Mouse (Mus musculus): ENCODE results near the gene Krtap8-1.

Gene Krtap8-1

DNA sequence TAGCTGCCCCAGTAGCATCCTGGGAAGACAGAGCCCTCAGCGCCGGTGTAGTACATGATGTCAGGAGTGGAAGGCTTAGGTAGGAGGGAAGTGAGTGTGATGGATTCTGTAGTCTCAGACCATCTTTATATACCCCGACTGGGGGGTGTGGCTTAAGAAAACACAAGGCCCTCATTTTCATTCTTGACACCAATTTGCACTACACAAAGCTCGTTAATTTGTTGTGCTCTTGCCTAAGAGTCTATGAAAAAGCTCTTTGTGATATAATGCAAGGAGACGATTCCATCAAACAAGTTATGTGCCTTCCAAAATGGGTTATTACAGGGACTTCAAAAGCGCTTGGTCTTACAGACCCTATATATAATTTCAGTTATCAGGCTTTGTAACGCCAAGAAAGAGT lies at the start of gene Krtap8-1:
Gene Krtap8-1 (minus strand): TSS at position 101 of the 400 bp plus-strand sequence.
- no peak for DNase-seq

DNA sequence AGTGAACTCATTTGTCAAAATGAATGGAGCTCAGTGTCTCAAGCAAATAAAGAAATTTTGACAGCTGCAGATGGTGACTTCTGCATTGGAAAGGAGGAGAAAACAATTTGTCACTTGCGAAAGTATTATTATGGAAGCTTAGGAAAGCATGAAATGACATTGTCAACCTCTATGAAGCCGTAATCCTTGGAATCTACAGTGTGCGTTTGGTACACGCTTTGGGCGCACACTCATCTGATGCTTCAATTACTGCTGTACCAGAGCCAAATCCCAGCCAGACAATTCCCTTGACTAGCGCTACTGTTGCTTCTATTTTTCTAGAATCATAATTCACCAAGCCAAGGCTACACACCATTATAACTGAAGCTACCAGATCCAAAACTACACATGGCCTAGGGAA lies 49.6 kb upstream of the Krtap8-1 start:
- DNase-seq = no peak

DNA sequence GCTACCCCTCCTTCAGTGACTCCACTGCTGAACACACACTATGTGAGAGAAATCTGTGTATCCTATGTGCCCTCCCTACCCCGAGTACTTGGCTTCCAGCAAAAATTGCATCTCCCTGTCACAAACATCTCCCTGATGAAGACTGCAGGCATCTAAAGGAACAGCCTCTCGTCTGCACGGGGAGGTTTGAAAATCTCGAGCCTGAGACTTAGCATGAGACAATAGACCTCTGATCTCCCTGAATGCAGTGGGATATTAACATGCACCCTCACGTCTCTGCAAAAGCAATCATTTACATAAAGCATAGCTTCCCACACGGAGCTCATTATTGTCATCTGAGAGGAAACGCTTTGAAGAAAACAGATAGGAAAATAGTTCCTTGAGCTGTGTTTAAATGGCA lies 42.8 kb upstream of the Krtap8-1 start:
- DNase-seq = no peak

DNA sequence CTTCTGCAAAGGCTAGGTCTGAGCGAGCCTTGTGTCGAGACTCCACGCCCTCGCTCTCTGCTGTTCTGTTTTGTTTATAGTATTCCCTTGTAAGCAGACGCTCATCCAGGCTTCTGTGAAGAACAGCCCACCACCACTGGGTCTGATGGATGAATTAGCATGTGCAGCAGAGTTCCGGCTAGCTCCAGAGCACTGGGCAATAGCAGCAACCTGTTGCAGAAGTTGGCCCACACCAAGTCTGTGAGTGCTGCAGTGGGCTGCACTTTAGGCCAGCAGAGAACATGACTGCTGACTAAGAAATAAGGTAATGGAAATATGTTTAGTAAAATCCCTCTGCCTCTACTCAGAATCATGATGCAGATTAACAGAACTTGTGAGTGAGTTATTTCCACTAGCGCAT lies 42.1 kb upstream of the Krtap8-1 start:
- no peak for DNase-seq

DNA sequence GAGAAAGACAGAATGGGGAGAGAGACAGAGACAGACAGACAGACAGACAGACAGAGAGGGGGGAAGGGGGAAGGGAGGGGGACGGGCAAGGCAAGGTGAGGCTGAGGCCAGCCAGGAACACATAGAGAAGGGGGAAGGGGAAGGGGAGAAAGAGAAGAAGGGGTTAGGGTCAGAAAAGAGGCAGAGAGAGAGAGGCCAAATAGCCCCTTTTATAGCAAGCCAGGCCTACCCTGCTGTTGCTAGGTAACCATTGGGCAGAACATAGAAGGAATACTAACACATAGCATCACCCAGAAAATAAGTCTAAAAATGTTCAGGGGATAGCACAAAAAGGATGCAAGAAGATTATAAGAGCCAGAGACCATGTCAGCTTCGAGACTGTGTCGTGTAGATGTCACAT lies 40.6 kb upstream of the Krtap8-1 start:
- DNase-seq = no peak

DNA sequence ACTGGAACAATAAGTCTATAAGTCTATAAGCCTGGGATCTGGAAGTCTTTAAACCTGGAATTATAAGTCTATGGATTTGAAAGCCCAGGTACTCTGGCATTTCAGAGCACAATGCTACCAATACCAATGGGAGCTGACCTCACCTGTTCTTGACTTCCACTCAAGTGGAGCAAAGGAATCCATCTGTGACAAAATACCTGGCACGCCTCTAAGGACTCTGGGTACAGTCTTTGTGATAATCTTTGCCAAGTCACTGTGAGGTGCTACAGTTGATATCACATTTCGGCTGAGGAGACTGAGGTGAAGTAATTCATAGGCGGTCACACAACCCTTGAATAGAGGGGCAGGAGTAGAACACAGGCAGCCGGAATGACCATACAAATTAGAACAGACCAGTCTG lies 33.2 kb upstream of the Krtap8-1 start:
- DNase-seq = no peak

DNA sequence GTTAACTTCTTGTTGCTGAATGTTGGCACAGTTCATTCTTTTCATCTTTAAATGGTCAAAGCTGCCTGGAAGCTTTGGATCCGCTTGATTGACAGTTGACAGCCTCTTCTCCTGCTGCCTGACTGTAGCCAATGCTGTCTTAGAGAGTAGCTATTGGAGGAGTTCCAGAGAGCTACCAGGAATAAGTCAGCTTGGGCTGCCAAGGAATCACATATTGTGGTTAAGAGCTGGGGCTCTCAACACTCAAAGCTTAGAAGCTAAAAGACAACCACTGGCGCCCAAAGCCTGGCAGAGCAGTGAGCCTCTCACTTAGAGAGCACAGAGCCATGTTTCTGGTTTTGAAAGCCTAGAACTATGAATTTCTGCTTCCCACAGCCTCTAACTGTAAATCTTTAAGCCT lies 32.8 kb upstream of the Krtap8-1 start:
- DNase-seq = no peak

DNA sequence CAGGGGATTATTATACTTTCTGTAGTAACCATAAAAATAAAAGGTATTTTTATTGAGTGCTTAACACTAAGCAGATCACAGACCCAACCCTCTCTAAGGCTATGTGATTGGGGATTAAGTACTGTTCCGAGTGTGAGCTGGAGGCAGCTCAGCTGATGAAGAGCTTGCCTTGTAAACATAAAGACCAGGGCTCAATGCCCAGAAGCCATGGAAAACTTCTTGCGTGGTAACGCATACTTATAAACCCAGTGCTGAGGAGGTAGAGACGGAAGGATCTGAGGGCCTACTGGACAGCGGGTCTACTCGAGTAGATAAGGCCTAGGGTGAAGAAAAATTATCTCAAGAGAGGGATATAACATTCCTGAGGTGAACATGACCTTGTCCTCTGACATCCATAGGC lies 32.3 kb upstream of the Krtap8-1 start:
- DNase-seq = no peak

DNA sequence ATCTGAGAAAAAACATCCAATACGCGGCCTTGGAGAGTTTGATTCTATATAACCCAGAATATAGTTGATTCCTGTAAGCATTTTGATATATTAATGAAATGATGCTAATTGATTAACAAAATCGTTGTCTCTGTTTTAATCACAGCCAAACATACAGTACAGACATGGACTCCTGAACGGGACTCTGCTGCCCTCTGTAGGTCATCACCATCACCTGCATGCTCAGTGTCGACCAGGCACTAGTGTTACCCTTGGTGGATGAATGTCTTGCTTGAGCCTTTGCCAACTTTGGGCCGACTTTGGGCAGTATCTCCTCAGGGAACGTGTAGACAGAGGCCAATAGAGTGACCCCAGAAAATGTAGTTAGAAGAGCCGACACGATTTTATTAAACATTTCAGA lies 29.9 kb upstream of the Krtap8-1 start:
- DNase-seq = peak in 1 of 2 experiments; percentile 2

DNA sequence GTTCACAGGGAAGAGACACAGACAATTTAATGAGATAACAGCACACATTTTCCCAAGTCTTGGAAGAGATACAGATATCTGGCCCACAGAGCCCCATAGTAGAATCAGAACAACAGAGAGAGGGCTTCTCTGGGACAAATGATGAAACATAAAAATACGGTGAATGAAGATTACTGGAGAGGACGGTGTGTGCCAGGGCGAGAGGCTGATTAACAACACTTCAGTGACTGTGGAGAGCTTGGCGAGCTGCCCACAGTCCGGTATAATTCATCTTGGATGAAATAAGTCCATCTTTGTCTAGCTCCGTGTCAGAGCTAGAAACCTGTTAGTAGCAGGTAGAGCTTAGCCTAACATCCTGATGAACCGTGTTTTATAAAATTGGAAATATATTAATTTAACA lies 25.7 kb upstream of the Krtap8-1 start:
- no peak for DNase-seq

DNA sequence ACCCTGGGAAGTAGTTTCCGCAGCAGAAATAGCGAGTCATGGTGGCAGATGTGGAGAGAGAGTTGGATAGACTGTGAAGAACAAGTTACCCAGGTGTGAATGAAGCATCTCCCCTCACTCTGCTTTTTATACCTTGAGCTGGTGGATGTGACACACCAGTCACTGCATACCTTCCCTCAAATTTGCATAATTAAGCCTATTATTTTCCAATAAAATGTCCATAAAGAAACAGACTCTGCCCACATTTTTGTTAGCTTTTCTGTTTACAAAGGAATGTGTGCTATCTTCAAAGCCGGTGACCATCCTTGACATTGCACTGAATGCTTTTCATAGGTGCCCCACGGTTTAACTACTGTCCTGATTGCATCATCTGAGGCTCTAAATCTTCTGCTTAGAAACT lies 20.5 kb upstream of the Krtap8-1 start, which contains the start of gene Krtap7-1:
Gene Krtap7-1 (minus strand): TSS at position 101 of the 400 bp plus-strand sequence.
- no peak for DNase-seq

DNA sequence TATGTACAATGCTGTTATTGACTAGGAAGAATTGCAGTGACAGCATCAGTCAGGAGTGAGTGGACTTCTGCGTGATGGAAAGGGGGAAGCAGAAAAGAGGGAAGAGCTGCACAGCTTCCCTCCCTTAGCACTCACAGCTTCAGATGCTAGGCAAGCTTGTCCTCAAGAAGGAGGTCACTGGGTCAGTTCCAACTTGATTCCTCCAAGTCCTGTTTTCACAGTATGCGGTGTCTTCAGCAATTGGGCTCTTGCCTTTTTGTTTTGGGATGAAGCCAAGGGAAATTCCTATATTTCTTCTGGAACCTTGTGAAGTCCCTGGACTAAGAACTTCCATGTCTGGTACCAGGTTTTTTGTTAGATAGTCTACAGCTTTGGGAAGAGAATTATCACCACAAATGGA lies 15.8 kb upstream of the Krtap8-1 start:
- DNase-seq = no peak

DNA sequence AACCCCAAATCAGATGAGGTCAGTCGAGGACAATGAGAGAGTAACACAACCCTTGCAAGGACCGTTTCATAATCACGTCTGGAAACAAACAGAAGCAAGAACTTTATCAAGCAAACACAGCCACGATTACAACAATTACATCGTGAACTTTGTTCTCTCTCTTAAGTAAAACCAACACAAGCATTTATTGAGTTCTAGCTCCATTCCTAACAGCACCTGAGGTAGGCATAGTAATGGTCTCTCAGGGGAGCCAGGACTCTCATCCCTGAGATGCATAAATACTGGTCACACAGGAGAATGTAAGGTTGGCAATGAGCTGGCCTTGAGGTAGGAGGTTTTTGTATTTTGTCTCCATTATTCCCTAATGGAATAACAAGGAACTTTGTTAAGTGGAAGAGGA lies 14.1 kb upstream of the Krtap8-1 start:
- no peak for DNase-seq

DNA sequence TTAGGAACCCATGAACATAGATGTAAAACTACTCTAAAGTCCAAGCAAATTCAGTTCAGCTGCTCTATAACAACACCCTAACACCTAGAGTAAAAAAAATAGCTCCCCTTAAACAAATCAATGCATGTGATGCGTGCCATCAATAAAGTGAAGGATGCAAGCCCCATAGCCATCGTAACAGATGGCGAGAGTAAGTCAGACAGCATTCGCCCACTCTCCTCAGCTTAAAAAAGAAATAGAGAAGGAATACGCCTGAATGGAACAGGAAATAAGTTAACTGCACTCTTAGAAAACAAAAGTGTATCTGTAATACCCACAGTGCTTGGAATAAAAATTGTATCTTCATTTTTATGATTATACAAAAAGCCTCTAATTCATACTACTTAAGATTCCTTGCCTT lies 9.2 kb upstream of the Krtap8-1 start:
- DNase-seq = no peak

DNA sequence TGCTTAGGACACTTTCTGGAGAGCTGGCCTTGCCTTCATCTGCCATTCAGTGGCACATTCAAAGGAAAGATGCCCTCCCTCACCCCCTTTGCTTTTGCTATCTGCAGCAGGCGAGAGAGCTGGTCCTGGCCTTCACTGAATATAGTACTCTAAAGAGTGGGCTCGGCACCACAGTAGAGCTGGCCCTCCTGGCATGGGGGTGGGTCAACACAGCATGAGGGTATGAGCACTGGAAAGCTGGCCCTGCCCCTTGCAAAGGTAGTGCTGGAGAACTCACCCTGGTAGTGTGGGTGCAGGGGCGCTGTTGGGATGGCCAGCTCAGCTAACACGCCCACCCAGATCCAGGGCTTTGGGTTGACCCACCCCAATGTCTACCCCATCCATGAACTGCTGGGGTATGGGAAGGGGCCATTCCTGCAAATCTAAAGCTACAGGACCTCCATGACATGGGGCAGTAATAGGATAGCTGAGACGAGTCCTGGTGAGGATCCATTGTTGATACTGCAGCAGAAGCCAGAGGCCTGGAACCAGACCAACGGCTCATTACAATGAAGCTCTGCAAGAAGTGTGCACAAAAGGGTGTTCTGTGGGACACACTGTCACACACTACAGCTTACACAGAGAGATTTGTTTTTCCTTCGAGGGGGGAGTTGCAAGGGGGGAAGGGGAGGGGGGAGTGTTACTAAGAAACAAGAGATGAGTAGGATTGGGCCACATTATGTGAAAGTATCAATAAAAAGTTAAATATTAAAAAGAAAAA lies 7.8 kb upstream of the Krtap8-1 start:
- no peak for DNase-seq

DNA sequence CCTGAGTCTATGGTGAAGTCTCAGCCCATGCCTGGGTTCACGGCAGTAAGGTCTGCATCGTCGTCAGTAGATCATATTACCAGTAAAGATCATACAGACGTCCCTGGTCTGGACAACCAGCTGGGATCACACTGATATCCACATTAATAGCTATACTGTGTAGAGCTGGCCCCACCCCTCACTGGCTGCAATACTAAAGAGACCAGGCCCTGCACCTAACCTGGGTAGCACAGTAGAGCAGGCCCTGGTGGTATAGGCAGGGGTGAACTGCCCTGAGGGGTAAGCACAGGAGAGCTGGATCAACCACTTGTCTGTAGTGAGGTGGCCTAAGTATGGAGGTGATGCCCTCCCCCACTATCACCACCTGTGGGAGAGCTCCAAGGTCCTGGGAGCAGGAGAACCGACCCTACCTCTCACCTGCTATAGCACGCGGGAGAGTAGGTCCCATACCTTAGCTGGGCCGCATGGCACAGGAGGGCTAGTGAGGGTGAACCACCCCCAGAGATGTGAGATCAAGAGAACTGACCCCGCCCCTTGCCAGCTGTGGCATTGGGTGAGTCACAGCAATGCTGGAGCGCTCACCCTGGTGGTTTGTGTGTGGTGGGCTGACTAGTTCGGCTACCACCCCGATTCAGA lies 10.0 kb downstream of the Krtap8-1 start:
- DNase-seq = no peak

DNA sequence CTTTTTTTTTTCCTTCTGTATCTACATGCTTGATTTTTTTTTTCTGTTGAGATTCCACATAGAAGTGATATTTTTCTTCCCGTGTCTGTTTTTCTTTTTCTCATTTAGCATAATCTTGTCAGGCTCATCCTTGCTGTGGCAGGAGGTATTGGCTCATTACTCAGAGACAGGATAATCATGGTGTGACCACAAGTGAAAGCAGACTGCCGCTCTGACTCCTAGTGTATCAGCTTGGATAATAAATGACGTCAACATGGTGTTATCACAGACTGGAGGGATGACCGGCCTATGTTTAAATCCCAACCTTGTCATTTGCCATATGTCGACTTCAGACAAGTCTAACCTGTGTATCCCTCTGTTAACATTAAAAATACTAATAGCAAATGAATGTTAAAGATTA lies 26.6 kb downstream of the Krtap8-1 start:
- DNase-seq = no peak
